Mouse (Mus musculus): ENCODE measurements around the gene Hnrnpr. TPM values are rescaled to one million over a fixed set of nuclear protein-coding genes. Genes with fewer than 3 reads are reported as not detected.

Hnrnpr gene
- polyA plus RNA-seq, 1 experiment from 2014 or later, result 177 TPM

DNA sequence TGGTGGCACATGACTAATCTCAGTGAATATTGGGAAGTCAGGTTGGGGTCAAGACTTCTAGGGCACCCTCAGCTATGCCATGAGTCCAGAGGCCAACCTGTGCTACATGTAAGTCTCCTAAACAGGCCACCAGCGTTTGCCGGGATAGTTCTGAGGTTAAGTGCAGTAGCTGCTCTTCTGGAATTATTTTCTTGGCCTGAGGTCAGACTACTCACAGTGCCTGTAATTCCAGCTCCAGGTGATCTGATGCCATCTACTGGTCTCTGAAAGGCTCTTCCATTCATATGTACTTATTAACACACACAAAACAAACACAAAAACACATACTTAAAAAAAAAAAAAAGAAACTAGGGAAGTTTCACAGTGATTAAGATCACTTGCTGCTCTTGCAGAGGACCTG, 13.5 kb downstream of the Hnrnpr start:
- WGBS, result 69% methylated on average over 2 of the region's 2 CpGs
- H3K36me3 ChIP-seq (replicated peaks; ENCODE audit: control insufficient read depth, insufficient read depth), result peaks cover 69% of the 10 kb centered on the region
- H3K9me3 ChIP-seq (ENCODE audit: control insufficient read depth, low read length), result no peaks in the 10 kb centered on the region
- ATAC-seq (ENCODE audit: low FRiP score), result no peak
- no peak overlapping the region for H3K9ac ChIP-seq
- no peak overlapping the region for H3K27ac ChIP-seq
- no peak overlapping the region for H3K4me2 ChIP-seq (replicated peaks)
- H3K27me3 ChIP-seq (ENCODE audit: control insufficient read depth, insufficient read depth, low read length), result no peaks in the 10 kb centered on the region
- no peak overlapping the region for H3K4me3 ChIP-seq (replicated peaks; ENCODE audit: low read length)
- no peak for DNase-seq (ENCODE audit: low spot score)
- no peaks in the 10 kb centered on the region for H3K4me1 ChIP-seq (replicated peaks; ENCODE audit: control insufficient read depth, insufficient read depth, low read length)

DNA sequence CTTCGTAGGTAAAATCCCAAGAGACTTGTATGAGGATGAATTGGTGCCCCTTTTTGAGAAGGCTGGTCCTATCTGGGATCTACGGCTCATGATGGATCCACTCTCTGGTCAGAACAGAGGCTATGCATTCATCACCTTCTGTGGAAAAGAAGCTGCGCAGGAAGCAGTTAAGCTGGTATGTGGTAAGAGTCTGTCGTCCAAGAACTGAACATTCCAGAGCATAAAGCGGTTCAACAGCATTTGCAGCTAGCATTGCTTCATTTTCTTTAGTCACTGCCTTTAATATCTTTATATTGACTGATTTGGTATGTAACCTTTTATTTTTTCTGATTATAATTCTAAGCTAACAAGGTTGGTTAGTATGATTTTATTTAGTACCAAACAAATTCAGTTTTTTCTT, 16.5 kb downstream of the Hnrnpr start:
- Histone ChIP-seq H3K27ac (no peak overlapping the region), H3K4me3 (replicated peaks; ENCODE audit: low read length) (no peak overlapping the region), H3K36me3 (replicated peaks; ENCODE audit: control insufficient read depth, insufficient read depth) (peaks cover 67% of the 10 kb centered on the region), H3K9ac (no peak overlapping the region), H3K4me1 (replicated peaks; ENCODE audit: control insufficient read depth, insufficient read depth, low read length) (no peaks in the 10 kb centered on the region), H3K4me2 (replicated peaks) (no peak overlapping the region), H3K9me3 (ENCODE audit: control insufficient read depth, low read length) (no peaks in the 10 kb centered on the region), H3K27me3 (ENCODE audit: control insufficient read depth, insufficient read depth, low read length) (no peaks in the 10 kb centered on the region)
- no peak for ATAC-seq (ENCODE audit: low FRiP score)
- DNase-seq (ENCODE audit: low spot score), result no peak
- WGBS, result 88% methylated on average over 5 of the region's 5 CpGs

DNA sequence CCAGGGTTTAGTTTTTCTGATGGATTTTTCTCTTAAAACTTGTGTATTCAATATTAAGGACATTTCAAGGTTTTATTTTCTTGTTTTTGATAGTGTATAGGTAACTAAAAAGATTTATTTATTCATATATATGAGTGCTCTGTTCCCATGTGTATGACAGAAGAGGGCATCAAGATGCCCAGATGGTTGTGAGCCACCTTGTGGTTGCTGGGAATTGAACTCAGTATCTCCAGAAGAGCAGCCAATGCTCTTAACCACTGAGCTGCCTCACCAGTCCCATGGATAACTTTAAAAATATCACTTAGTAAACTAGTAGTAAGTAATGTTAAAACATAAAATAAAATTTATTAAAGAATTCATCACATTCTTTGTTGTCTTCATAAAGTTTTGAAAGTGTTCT, 17.4 kb downstream of the Hnrnpr start:
- Histone ChIP-seq H3K9ac (no peak overlapping the region), H3K4me2 (replicated peaks) (no peak overlapping the region), H3K27me3 (ENCODE audit: control insufficient read depth, insufficient read depth, low read length) (no peaks in the 10 kb centered on the region), H3K4me3 (replicated peaks; ENCODE audit: low read length) (no peak overlapping the region), H3K27ac (no peak overlapping the region), H3K36me3 (replicated peaks; ENCODE audit: control insufficient read depth, insufficient read depth) (peaks cover 67% of the 10 kb centered on the region), H3K4me1 (replicated peaks; ENCODE audit: control insufficient read depth, insufficient read depth, low read length) (no peaks in the 10 kb centered on the region), H3K9me3 (ENCODE audit: control insufficient read depth, low read length) (no peaks in the 10 kb centered on the region)
- ATAC-seq (ENCODE audit: low FRiP score) (no peak), DNase-seq (ENCODE audit: low spot score) (no peak)

DNA sequence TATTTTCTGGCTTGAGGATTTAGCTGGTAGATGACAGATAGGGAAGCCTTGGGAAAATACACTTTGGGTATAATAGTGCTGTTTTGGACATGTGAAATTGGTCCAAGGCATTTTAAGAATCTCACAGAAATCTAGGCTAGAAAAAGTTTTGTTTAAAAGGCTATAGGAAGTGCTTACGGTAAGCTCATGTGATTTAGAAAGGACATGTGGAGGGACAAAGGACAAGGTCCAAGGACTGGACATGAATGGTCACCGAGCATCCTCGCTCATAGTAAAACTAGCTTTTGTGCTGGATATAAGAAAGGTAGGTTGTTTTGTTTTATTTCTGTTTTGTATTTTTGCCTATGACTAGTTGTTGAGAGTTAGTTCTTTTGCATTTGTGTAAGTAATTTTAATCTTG, 21.0 kb downstream of the Hnrnpr start:
- Histone ChIP-seq H3K9ac (no peak overlapping the region), H3K4me1 (replicated peaks; ENCODE audit: control insufficient read depth, insufficient read depth, low read length) (no peaks in the 10 kb centered on the region), H3K36me3 (replicated peaks; ENCODE audit: control insufficient read depth, insufficient read depth) (peaks cover 87% of the 10 kb centered on the region), H3K4me2 (replicated peaks) (no peak overlapping the region), H3K9me3 (ENCODE audit: control insufficient read depth, low read length) (no peaks in the 10 kb centered on the region), H3K27ac (no peak overlapping the region), H3K27me3 (ENCODE audit: control insufficient read depth, insufficient read depth, low read length) (no peaks in the 10 kb centered on the region), H3K4me3 (replicated peaks; ENCODE audit: low read length) (no peak overlapping the region)
- ATAC-seq (ENCODE audit: low FRiP score) (no peak), DNase-seq (ENCODE audit: low spot score) (no peak)
- WGBS, result 94% methylated on average over 3 of the region's 3 CpGs

DNA sequence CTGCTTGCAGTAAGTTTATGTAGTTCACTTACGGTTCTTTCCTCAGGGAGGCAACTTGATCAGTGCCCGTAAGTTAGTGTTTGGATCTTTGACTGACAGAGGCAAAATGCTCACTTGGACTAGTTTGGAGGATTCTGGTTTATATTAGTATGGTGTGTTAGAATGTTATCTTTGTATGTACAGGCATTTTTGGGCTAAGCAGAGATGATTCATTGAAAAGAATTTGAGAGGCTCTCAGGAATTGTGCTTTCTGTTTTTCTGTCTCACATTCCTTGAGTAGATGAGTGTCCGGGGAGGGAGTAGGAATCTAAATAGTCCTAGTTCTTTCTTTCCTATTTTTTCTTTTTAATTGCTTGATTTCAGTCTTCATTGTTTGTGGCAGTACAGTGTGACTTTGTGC, 22.4 kb downstream of the Hnrnpr start:
- no peaks in the 10 kb centered on the region for H3K9me3 ChIP-seq (ENCODE audit: control insufficient read depth, low read length)
- ATAC-seq (ENCODE audit: low FRiP score), result no peak
- peaks cover 86% of the 10 kb centered on the region for H3K36me3 ChIP-seq (replicated peaks; ENCODE audit: control insufficient read depth, insufficient read depth)
- H3K9ac ChIP-seq, result no peak overlapping the region
- 94% methylated on average over 3 of the region's 3 CpGs for WGBS
- no peaks in the 10 kb centered on the region for H3K4me1 ChIP-seq (replicated peaks; ENCODE audit: control insufficient read depth, insufficient read depth, low read length)
- no peak overlapping the region for H3K27ac ChIP-seq
- H3K4me3 ChIP-seq (replicated peaks; ENCODE audit: low read length), result no peak overlapping the region
- no peak overlapping the region for H3K4me2 ChIP-seq (replicated peaks)
- DNase-seq (ENCODE audit: low spot score), result no peak
- H3K27me3 ChIP-seq (ENCODE audit: control insufficient read depth, insufficient read depth, low read length), result no peaks in the 10 kb centered on the region

DNA sequence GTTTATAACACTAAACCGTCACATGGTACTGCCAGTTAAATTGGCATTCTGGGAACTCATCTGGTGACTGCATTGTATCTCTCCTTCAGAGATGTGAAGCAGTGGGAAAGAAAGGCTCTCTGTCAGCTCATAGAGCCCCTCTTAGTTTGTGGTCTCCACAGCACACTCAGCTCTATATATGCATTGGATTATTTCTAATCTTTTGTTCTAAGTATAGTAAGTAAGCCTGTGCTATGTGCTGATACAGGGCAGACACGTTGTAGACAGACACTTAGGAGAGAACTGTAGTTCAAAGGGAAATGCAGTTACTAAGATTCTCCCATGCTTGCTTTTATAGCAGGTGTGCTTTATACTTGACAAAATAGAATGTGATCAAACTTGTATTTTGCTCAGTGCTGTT, 24.3 kb downstream of the Hnrnpr start:
- H3K9me3 ChIP-seq (ENCODE audit: control insufficient read depth, low read length), result no peaks in the 10 kb centered on the region
- no peaks in the 10 kb centered on the region for H3K4me1 ChIP-seq (replicated peaks; ENCODE audit: control insufficient read depth, insufficient read depth, low read length)
- no peak overlapping the region for H3K9ac ChIP-seq
- DNase-seq (ENCODE audit: low spot score), result no peak
- ATAC-seq (ENCODE audit: low FRiP score), result no peak
- WGBS, result 76% methylated on average over 2 of the region's 2 CpGs
- no peaks in the 10 kb centered on the region for H3K27me3 ChIP-seq (ENCODE audit: control insufficient read depth, insufficient read depth, low read length)
- no peak overlapping the region for H3K4me3 ChIP-seq (replicated peaks; ENCODE audit: low read length)
- H3K36me3 ChIP-seq (replicated peaks; ENCODE audit: control insufficient read depth, insufficient read depth), result peaks cover 84% of the 10 kb centered on the region
- H3K27ac ChIP-seq, result no peak overlapping the region
- no peak overlapping the region for H3K4me2 ChIP-seq (replicated peaks)

DNA sequence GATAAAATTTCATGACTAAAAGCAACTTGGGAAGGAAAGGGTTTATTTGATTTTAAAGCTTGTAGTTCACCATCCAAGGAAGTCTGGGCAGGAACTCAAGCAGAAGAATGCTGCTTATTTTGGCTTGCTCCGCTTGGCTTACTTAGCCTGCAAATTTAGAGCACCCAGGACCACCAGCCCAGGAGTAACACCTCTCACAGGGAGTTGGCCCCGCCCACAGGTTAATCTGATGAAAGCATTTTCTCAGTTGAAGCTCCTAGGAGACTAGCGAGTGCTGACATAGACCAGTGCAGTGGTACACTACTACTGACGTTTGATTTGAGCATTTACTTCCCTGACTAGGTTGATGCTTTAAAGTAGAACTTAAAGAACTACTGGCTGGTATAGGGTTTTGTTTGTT, 26.4 kb downstream of the Hnrnpr start:
- Histone ChIP-seq H3K27me3 (ENCODE audit: control insufficient read depth, insufficient read depth, low read length) (no peaks in the 10 kb centered on the region), H3K9ac (no peak overlapping the region), H3K4me1 (replicated peaks; ENCODE audit: control insufficient read depth, insufficient read depth, low read length) (no peaks in the 10 kb centered on the region), H3K36me3 (replicated peaks; ENCODE audit: control insufficient read depth, insufficient read depth) (peaks cover 74% of the 10 kb centered on the region), H3K4me2 (replicated peaks) (no peak overlapping the region), H3K4me3 (replicated peaks; ENCODE audit: low read length) (no peak overlapping the region), H3K27ac (no peak overlapping the region), H3K9me3 (ENCODE audit: control insufficient read depth, low read length) (no peaks in the 10 kb centered on the region)
- WGBS, result 84% methylated on average over 4 of the region's 4 CpGs
- ATAC-seq (ENCODE audit: low FRiP score) (no peak), DNase-seq (ENCODE audit: low spot score) (no peak)

DNA sequence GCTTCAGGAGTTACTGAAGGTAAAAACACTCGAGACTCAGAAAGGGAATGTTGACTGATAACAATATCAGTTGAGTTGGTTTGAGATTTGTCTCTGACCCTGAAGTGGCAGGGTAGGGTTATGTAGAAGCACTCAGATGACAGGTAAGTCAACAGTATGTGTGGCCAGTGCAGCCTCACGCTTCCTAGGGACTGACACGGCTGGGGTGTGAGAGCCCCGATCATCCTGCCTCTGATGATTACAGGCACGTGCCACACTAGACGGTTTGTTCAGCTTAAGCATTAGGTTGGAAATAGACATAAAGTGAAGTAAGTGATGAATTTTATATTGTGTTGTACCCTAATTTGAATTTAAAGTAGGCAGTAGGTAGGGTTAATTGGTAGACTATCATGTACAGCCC, 38.9 kb downstream of the Hnrnpr start:
- Histone ChIP-seq H3K4me3 (replicated peaks; ENCODE audit: low read length) (no peak overlapping the region), H3K27me3 (ENCODE audit: control insufficient read depth, insufficient read depth, low read length) (no peaks in the 10 kb centered on the region), H3K36me3 (replicated peaks; ENCODE audit: control insufficient read depth, insufficient read depth) (peaks cover 61% of the 10 kb centered on the region), H3K27ac (no peak overlapping the region), H3K4me1 (replicated peaks; ENCODE audit: control insufficient read depth, insufficient read depth, low read length) (no peaks in the 10 kb centered on the region), H3K4me2 (replicated peaks) (no peak overlapping the region), H3K9ac (no peak overlapping the region), H3K9me3 (ENCODE audit: control insufficient read depth, low read length) (no peaks in the 10 kb centered on the region)
- WGBS, result 92% methylated on average over 6 of the region's 6 CpGs
- DNase-seq (ENCODE audit: low spot score) (no peak), ATAC-seq (ENCODE audit: low FRiP score) (no peak)

DNA sequence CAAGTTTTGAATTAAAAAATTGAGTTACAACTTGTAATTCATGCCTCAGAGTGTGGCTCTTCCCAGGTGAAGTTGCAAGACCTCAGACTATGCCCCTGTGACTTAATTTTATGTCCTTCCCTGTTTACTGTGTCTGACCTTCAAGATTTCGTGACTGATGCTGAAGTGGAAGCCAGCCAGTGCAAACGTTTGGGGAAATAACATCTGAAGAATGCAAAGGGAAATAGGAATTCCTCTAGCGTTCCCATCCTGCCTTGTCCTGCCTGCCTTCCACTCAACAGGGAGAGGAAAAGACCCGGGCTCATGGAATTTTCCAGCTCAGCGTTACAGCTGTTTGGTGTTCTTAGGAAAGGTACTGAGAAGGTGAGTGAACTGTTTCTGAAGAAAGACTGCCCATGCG, 46.3 kb downstream of the Hnrnpr start:
- DNase-seq (ENCODE audit: low spot score) (no peak), ATAC-seq (ENCODE audit: low FRiP score) (no peak)
- Histone ChIP-seq H3K4me2 (replicated peaks) (no peak overlapping the region), H3K4me1 (replicated peaks; ENCODE audit: control insufficient read depth, insufficient read depth, low read length) (no peaks in the 10 kb centered on the region), H3K27ac (no peak overlapping the region), H3K27me3 (ENCODE audit: control insufficient read depth, insufficient read depth, low read length) (no peaks in the 10 kb centered on the region), H3K36me3 (replicated peaks; ENCODE audit: control insufficient read depth, insufficient read depth) (peaks cover 80% of the 10 kb centered on the region), H3K9ac (no peak overlapping the region), H3K4me3 (replicated peaks; ENCODE audit: low read length) (no peak overlapping the region), H3K9me3 (ENCODE audit: control insufficient read depth, low read length) (no peaks in the 10 kb centered on the region)
- 83% methylated on average over 6 of the region's 6 CpGs for WGBS

DNA sequence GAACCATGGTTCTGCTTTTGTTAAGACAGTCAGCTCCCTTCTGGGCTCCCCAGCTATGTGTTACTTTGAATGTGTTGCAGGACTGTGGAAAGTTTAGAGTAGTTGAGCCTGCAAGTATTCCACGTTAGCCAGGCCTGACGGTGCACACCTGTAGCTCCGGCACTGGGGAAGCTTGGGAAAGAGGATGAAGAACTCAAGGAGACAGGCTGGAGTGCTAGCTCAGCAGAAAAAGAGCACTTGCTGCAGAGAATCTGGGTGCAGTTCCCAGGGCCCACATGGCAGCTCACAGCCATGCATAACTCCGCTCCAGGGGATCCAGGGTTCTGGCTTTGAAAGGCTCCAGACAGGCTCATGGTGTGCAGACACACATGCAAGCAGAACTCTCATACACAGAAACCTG, 46.7 kb downstream of the Hnrnpr start:
- H3K4me1 ChIP-seq (replicated peaks; ENCODE audit: control insufficient read depth, insufficient read depth, low read length), result no peaks in the 10 kb centered on the region
- no peak for DNase-seq (ENCODE audit: low spot score)
- peaks cover 80% of the 10 kb centered on the region for H3K36me3 ChIP-seq (replicated peaks; ENCODE audit: control insufficient read depth, insufficient read depth)
- no peak overlapping the region for H3K4me3 ChIP-seq (replicated peaks; ENCODE audit: low read length)
- H3K27ac ChIP-seq, result no peak overlapping the region
- no peak for ATAC-seq (ENCODE audit: low FRiP score)
- 98% methylated on average over 4 of the region's 4 CpGs for WGBS
- no peaks in the 10 kb centered on the region for H3K27me3 ChIP-seq (ENCODE audit: control insufficient read depth, insufficient read depth, low read length)
- no peak overlapping the region for H3K4me2 ChIP-seq (replicated peaks)
- H3K9ac ChIP-seq, result no peak overlapping the region
- no peaks in the 10 kb centered on the region for H3K9me3 ChIP-seq (ENCODE audit: control insufficient read depth, low read length)

Measured in hindbrain, embryonic 14.5 days (tissue).